Mouse (Mus musculus) neural tube, embryonic 12.5 days (tissue): ENCODE results near the gene Gm428. TPM values are rescaled to one million over a fixed set of nuclear protein-coding genes. Genes with fewer than 3 reads are reported as not detected.
"Not testable (repeated sequence)": the region's sequence is repeated elsewhere in the genome, so short reads cannot be mapped to it uniquely, and the experiment has no call there.

Source experiments
- ATAC-seq: fragments of 200-750 bp; cut with Nextera tagmentation; 2 replicates; pipeline ENCODE4 v1.8.0; 2017; ENCODE audit warnings: low read depth, mild to moderate bottlenecking, moderate TSS enrichment, moderate library complexity; ENCODE audit not compliant: low FRiP score
- H3K27ac ChIP-seq: fragments of 300-500 bp; sonication (generic); 2 replicates; pipeline ENCODE4 v1.5.1; 2016
- H3K27me3 ChIP-seq: fragments of 300-500 bp; sonication (generic); replicated peaks from 2 replicates; pipeline ENCODE4 v1.6.1; 2016; ENCODE audit warnings: mild to moderate bottlenecking
- H3K36me3 ChIP-seq: fragments of 300-500 bp; sonication (generic); 2 replicates; pipeline ENCODE4 v1.6.1; 2016; ENCODE audit warnings: mild to moderate bottlenecking
- H3K4me1 ChIP-seq: fragments of 300-500 bp; sonication (generic); 2 replicates; pipeline ENCODE4 v1.6.1; 2016
- H3K4me2 ChIP-seq: fragments of 300-500 bp; sonication (generic); replicated peaks from 2 replicates; pipeline ENCODE4 v1.6.1; 2016; ENCODE audit warnings: mild to moderate bottlenecking
- H3K4me3 ChIP-seq: fragments of 300-500 bp; sonication (generic); 2 replicates; pipeline ENCODE4 v1.5.1; 2016
- H3K9ac ChIP-seq: fragments of 300-500 bp; sonication (generic); 2 replicates; pipeline ENCODE4 v1.6.1; 2016; ENCODE audit warnings: mild to moderate bottlenecking
- H3K9me3 ChIP-seq: fragments of 300-500 bp; sonication (generic); 2 replicates; pipeline ENCODE4 v1.6.1; 2016; ENCODE audit warnings: mild to moderate bottlenecking
- WGBS: fragments of 180-500 bp; shearing (Covaris S2); methylation state at CpG from one replicate; pipeline ENCODE4 v1.1.7; 2016; 5-methylcytosine and 5-hydroxymethylcytosine counted together
- polyA plus RNA-seq: library from polyadenylated mRNA; unstranded; fragments of >200 nt; fragmentation: Nextera tagmentation; extraction: Ambion mirVana; gene quantifications from 2 replicates; pipeline ENCODE4 v1.2.1, GENCODE M21; 2016

Gm428 gene
- polyA plus RNA-seq, result not detected in 2 replicates

DNA sequence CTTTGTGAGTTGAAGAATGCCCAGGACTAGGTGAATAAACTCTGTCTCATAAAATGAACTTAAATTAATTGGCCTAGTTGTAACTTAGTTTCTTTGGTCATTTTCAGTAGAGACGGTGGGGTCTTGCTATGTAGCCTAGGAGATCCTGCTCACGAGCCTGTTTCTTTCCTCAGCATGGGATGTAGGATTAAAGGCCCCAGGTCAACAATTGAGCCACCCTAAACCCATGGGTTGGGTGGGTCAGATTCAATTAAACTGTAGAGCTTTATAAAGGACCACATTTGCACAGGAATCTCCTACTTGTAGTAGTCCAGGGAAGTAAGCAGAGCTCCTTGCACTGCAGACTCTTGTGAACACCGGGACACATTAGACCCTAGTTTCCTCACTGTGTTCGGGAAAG, at the start of gene Gm428:
Gm428 (plus strand) TSS at position 301 of the 400 bp plus-strand sequence.
- H3K27me3 ChIP-seq, H3K9ac ChIP-seq, H3K36me3 ChIP-seq, H3K9me3 ChIP-seq, H3K4me3 ChIP-seq, H3K4me1 ChIP-seq, H3K27ac ChIP-seq, ATAC-seq, H3K4me2 ChIP-seq: not testable (repeated sequence)
- 92% methylated on average over 2 of the region's 4 CpGs for WGBS

DNA sequence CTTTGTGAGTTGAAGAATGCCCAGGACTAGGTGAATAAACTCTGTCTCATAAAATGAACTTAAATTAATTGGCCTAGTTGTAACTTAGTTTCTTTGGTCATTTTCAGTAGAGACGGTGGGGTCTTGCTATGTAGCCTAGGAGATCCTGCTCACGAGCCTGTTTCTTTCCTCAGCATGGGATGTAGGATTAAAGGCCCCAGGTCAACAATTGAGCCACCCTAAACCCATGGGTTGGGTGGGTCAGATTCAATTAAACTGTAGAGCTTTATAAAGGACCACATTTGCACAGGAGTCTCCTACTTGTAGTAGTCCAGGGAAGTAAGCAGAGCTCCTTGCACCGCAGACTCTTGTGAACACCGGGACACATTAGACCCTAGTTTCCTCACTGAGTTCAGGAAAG, 45.5 kb upstream of the Gm428 start, which contains the start of gene Gm11236:
Gm11236 (plus strand) TSS at position 301 of the 400 bp plus-strand sequence.
- not testable (repeated sequence) for H3K36me3 ChIP-seq, H3K4me1 ChIP-seq, H3K9me3 ChIP-seq, H3K27ac ChIP-seq, H3K4me3 ChIP-seq, H3K27me3 ChIP-seq, H3K9ac ChIP-seq, H3K4me2 ChIP-seq, ATAC-seq
- no CpG with 5 or more reads among the region's 4 CpGs for WGBS

GRCm38 (mm10) chr4:73661864-73662263, 21.5 kb upstream of the Gm428 start:
- H3K4me1 ChIP-seq, H3K4me2 ChIP-seq, H3K4me3 ChIP-seq, H3K27ac ChIP-seq, H3K27me3 ChIP-seq, H3K9me3 ChIP-seq, ATAC-seq, H3K36me3 ChIP-seq, H3K9ac ChIP-seq: not testable (repeated sequence)
- WGBS, result 85% methylated on average over 4 of the region's 4 CpGs

GRCm38 (mm10) chr4:73668054-73668453, 15.3 kb upstream of the Gm428 start, which contains the start of gene Gm11239:
Gene Gm11239, plus strand, starts transcription at chr4:73668354.
- H3K4me1 ChIP-seq, H3K27ac ChIP-seq, H3K27me3 ChIP-seq, H3K4me3 ChIP-seq, ATAC-seq, H3K36me3 ChIP-seq, H3K4me2 ChIP-seq, H3K9ac ChIP-seq, H3K9me3 ChIP-seq: not testable (repeated sequence)
- no CpG with 5 or more reads among the region's 4 CpGs for WGBS

DNA sequence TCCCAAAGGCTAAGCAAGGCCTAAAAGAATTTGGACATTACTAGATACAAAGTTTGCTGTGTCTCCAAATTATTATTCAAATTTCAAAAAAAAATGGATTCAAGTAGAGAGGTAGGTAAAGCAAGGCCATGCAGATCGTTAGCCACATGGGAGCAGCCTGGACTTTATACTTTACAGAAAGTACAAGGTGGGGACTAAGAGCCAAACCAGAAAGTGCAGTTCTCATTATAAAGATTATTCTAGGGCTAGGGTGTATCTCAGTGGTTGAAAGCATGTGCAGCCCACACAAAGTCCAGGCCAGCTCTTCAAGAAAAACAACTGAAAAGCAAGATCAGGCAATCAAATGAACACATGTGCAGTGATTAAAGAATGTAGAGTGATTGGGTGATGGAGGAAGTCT, 35.4 kb downstream of the Gm428 start:
- H3K4me1 ChIP-seq, result no peaks in the 10 kb centered on the region
- no peaks in the 10 kb centered on the region for H3K27me3 ChIP-seq
- no peak overlapping the region for H3K4me3 ChIP-seq
- H3K9ac ChIP-seq, result no peak overlapping the region
- no peak overlapping the region for H3K27ac ChIP-seq
- no peaks in the 10 kb centered on the region for H3K9me3 ChIP-seq
- no peak overlapping the region for H3K4me2 ChIP-seq
- 86% methylated on average over 1 of the region's 1 CpGs for WGBS
- no peak for ATAC-seq
- H3K36me3 ChIP-seq, result no peaks in the 10 kb centered on the region

GRCm38 (mm10) chr4:73719819-73720218, 36.5 kb downstream of the Gm428 start:
- H3K27ac ChIP-seq, result no peak overlapping the region
- H3K4me2 ChIP-seq, result no peak overlapping the region
- H3K9me3 ChIP-seq, result no peaks in the 10 kb centered on the region
- no peaks in the 10 kb centered on the region for H3K36me3 ChIP-seq
- no peaks in the 10 kb centered on the region for H3K27me3 ChIP-seq
- no peak for ATAC-seq
- H3K4me1 ChIP-seq, result no peaks in the 10 kb centered on the region
- no peak overlapping the region for H3K9ac ChIP-seq
- no peak overlapping the region for H3K4me3 ChIP-seq

Other genes with a start within 250 kb of the Gm428 start
- not detected in 2 replicates for gene Gm11238, start 75.6 kb upstream of the Gm428 start, polyA plus RNA-seq
- gene Gm11237, start 60.5 kb upstream of the Gm428 start, polyA plus RNA-seq, result not detected in 2 replicates
- not detected in 2 replicates for gene Gm11236, start 45.4 kb upstream of the Gm428 start, polyA plus RNA-seq
- not detected in 2 replicates for gene Gm11239, start 15.2 kb upstream of the Gm428 start, polyA plus RNA-seq
- 0.28 and 0.33 TPM in 2 replicates for gene Rasef, start 107.5 kb downstream of the Gm428 start, polyA plus RNA-seq
- gene Gm11758, start 192.8 kb downstream of the Gm428 start, polyA plus RNA-seq, result not detected in 2 replicates
- gene Gm11757, start 207.6 kb downstream of the Gm428 start, polyA plus RNA-seq, result not detected in 2 replicates
- gene Gm13871, start 222.4 kb downstream of the Gm428 start, polyA plus RNA-seq, result not detected in 2 replicates
- gene Gm11756, start 237.2 kb downstream of the Gm428 start, polyA plus RNA-seq, result not detected in 2 replicates